Mouse (Mus musculus) liver, postnatal 0 days (tissue): ENCODE results near the gene Cep290.

Experiments
- CTCF ChIP-seq: sonication (generic); IDR thresholded peaks from 2 replicates; pipeline ENCODE4 v1.5.1; 2016; ENCODE audit warnings: antibody characterized with exemption, low read depth
- EP300 ChIP-seq: IDR thresholded peaks from 2 replicates; pipeline ENCODE4 v1.6.1; 2016; ENCODE audit warnings: antibody characterized with exemption, low read depth, mild to moderate bottlenecking

- no peak for TF ChIP-seq CTCF
- TF ChIP-seq EP300, result no peak
Measured at GRCm38 (mm10) chr10:100564112-100564511, 76.8 kb downstream of the Cep290 start.
